Mouse (Mus musculus): ENCODE data around the gene Gon7. TPM values are rescaled to one million over a fixed set of nuclear protein-coding genes. Genes with fewer than 3 reads are reported as not detected.

Gene Gon7
- total and polyA plus RNA-seq, 2 experiments from 2014 or later = 27.7 to 41.7 TPM

DNA sequence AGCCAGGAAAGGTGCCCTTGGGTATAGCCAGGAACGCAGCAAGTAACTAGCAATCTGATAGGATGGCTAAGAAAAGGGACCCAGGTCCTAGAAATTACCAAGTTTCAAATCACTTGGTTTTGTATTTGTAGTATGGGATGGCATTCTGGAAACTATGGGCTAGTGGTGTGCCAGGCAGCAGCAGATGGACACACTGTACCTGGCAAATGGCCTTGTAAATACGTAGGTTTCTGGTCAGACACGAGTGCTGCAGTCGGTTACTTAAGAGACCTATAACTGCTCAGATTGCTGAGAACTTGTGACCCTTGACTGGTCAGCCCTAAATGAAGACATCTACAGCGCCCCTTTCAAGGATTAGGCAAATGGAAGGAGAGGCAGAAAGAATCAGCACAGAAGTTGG lies 20.5 kb upstream of the Gon7 start:
- ATAC-seq (no peak), DNase-seq (no peak)
- peaks cover 47% of the 10 kb centered on the region for H3K36me3 ChIP-seq (ENCODE audit: insufficient read depth)
- no peak for TF ChIP-seq CTCF (IDR thresholded peaks at IDR 0.05; ENCODE audit: low read depth)
- no peaks in the 10 kb centered on the region for H3K9me3 ChIP-seq (ENCODE audit: low read length)
- H3K27ac ChIP-seq (ENCODE audit: low read depth, low read length) = no peak overlapping the region
- H3K4me3 ChIP-seq (ENCODE audit: low read depth, low read length) = no peak overlapping the region
- WGBS = 86% methylated on average over 5 of the region's 5 CpGs
- no peaks in the 10 kb centered on the region for H3K27me3 ChIP-seq (ENCODE audit: insufficient read depth, low read length)
- no peak overlapping the region for H3K9ac ChIP-seq
- no peak overlapping the region for H3K4me2 ChIP-seq (ENCODE audit: low read depth)
- H3K4me1 ChIP-seq (ENCODE audit: insufficient read depth) = no peaks in the 10 kb centered on the region

GRCm38 (mm10) chr12:102776035-102776434 lies 18.4 kb upstream of the Gon7 start:
- no peaks in the 10 kb centered on the region for H3K9me3 ChIP-seq (ENCODE audit: low read length)
- 91% methylated on average over 14 of the region's 14 CpGs for WGBS
- no peak overlapping the region for H3K4me3 ChIP-seq (ENCODE audit: low read depth, low read length)
- H3K27ac ChIP-seq (ENCODE audit: low read depth, low read length) = no peak overlapping the region
- no peak for ATAC-seq
- H3K4me1 ChIP-seq (ENCODE audit: insufficient read depth) = no peaks in the 10 kb centered on the region
- no peak overlapping the region for H3K4me2 ChIP-seq (ENCODE audit: low read depth)
- H3K9ac ChIP-seq = no peak overlapping the region
- DNase-seq = no peak
- no peak for TF ChIP-seq CTCF (IDR thresholded peaks at IDR 0.05; ENCODE audit: low read depth)
- H3K36me3 ChIP-seq (ENCODE audit: insufficient read depth) = peaks cover 63% of the 10 kb centered on the region
- no peaks in the 10 kb centered on the region for H3K27me3 ChIP-seq (ENCODE audit: insufficient read depth, low read length)

DNA sequence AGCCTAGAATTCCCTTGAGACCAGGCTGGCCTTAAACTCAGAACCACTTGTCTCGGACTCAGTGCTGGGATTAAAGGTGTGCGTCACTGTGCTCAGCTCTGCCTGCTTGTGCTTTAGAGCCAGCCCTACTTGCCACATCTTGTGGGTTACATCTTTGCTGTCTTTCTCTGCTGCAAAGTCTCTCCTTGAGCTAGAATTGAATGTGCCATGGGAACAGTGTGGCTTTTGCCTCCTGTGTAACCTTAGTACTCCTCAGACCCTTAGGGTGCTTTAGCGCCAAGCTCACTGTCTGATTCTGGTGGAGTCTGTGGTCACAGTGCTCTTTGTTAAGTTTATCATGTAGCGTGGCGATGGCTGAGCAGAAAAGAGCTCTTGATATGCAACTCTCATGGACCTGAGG lies 15.1 kb upstream of the Gon7 start:
- Histone ChIP-seq H3K36me3 (ENCODE audit: insufficient read depth) (peaks cover 88% of the 10 kb centered on the region), H3K4me2 (ENCODE audit: low read depth) (no peak overlapping the region), H3K9ac (no peak overlapping the region), H3K27ac (ENCODE audit: low read depth, low read length) (no peak overlapping the region), H3K27me3 (ENCODE audit: insufficient read depth, low read length) (no peaks in the 10 kb centered on the region), H3K4me1 (ENCODE audit: insufficient read depth) (no peaks in the 10 kb centered on the region), H3K9me3 (ENCODE audit: low read length) (no peaks in the 10 kb centered on the region), H3K4me3 (ENCODE audit: low read depth, low read length) (no peak overlapping the region)
- TF ChIP-seq CTCF (IDR thresholded peaks at IDR 0.05; ENCODE audit: low read depth) = no peak
- DNase-seq (no peak), ATAC-seq (no peak)
- WGBS = 95% methylated on average over 5 of the region's 5 CpGs

DNA sequence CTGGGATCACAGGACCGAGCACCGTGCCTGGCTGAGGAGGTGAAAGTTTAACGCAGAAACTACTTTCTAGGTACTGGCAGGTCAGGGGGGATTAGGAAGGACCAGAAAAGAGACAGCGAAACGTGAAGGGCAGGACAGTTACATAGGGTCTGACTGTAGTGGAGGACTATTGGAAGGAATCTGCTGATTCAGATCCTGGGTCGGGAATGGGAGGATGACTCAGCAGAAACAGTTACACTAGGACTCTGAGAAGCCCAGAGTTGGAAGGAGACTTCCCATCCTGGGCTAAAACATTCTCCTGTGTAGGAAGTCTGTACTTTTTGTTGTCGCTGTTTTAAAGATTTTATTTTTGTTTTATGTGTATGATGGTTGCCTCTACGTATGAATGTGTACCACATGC lies 14.0 kb upstream of the Gon7 start:
- WGBS = 96% methylated on average over 8 of the region's 8 CpGs
- no peak overlapping the region for H3K4me3 ChIP-seq (ENCODE audit: low read depth, low read length)
- DNase-seq = no peak
- H3K4me1 ChIP-seq (ENCODE audit: insufficient read depth) = no peaks in the 10 kb centered on the region
- no peaks in the 10 kb centered on the region for H3K9me3 ChIP-seq (ENCODE audit: low read length)
- no peak for ATAC-seq
- H3K9ac ChIP-seq = no peak overlapping the region
- H3K36me3 ChIP-seq (ENCODE audit: insufficient read depth) = peaks cover 89% of the 10 kb centered on the region
- H3K27ac ChIP-seq (ENCODE audit: low read depth, low read length) = no peak overlapping the region
- TF ChIP-seq CTCF (IDR thresholded peaks at IDR 0.05; ENCODE audit: low read depth) = no peak
- H3K27me3 ChIP-seq (ENCODE audit: insufficient read depth, low read length) = no peaks in the 10 kb centered on the region
- H3K4me2 ChIP-seq (ENCODE audit: low read depth) = no peak overlapping the region

- H3K4me3 ChIP-seq (ENCODE audit: low read depth, low read length) = no peak overlapping the region
- DNase-seq (no peak), ATAC-seq (no peak)
- no peak overlapping the region for H3K4me2 ChIP-seq (ENCODE audit: low read depth)
- no peak overlapping the region for H3K9ac ChIP-seq
- peaks cover 81% of the 10 kb centered on the region for H3K36me3 ChIP-seq (ENCODE audit: insufficient read depth)
- TF ChIP-seq CTCF (IDR thresholded peaks at IDR 0.05; ENCODE audit: low read depth) = peak; percentile 29
- WGBS = 95% methylated on average over 4 of the region's 4 CpGs
- no peaks in the 10 kb centered on the region for H3K27me3 ChIP-seq (ENCODE audit: insufficient read depth, low read length)
- no peaks in the 10 kb centered on the region for H3K9me3 ChIP-seq (ENCODE audit: low read length)
- no peaks in the 10 kb centered on the region for H3K4me1 ChIP-seq (ENCODE audit: insufficient read depth)
- no peak overlapping the region for H3K27ac ChIP-seq (ENCODE audit: low read depth, low read length)
Observed at GRCm38 (mm10) chr12:102769000-102769399, 11.4 kb upstream of the Gon7 start.

DNA sequence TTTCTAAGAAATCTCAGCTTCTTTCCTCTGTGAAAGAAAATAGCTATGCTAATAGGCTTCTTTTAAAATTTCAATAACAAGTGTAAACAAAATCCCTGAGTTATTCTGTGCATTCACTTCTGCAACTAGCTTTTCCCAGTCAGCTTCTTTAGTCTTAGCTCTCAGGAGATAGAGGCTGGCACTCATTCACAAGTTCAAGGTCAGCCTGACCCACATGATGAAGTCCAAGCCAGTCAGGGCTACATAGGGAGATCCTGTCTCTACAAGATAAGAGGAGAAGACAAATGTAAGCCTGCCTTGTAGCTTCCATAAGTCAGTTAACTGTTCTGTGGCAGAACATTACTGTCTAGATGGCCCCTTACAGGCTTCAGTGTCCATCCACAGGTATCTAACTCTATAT lies 6.1 kb upstream of the Gon7 start:
- DNase-seq (no peak), ATAC-seq (no peak)
- Histone ChIP-seq H3K9me3 (ENCODE audit: low read length) (no peaks in the 10 kb centered on the region), H3K4me2 (ENCODE audit: low read depth) (no peak overlapping the region), H3K27me3 (ENCODE audit: insufficient read depth, low read length) (no peaks in the 10 kb centered on the region), H3K36me3 (ENCODE audit: insufficient read depth) (peaks cover 43% of the 10 kb centered on the region), H3K27ac (ENCODE audit: low read depth, low read length) (no peak overlapping the region), H3K4me3 (ENCODE audit: low read depth, low read length) (no peak overlapping the region), H3K9ac (no peak overlapping the region), H3K4me1 (ENCODE audit: insufficient read depth) (peaks cover 8% of the 10 kb centered on the region)
- TF ChIP-seq CTCF (IDR thresholded peaks at IDR 0.05; ENCODE audit: low read depth) = no peak

GRCm38 (mm10) chr12:102761668-102762067 lies 4.1 kb upstream of the Gon7 start:
- H3K4me3 ChIP-seq (ENCODE audit: low read depth, low read length) = no peak overlapping the region
- 89% methylated on average over 3 of the region's 3 CpGs for WGBS
- H3K27me3 ChIP-seq (ENCODE audit: insufficient read depth, low read length) = no peaks in the 10 kb centered on the region
- H3K9ac ChIP-seq = no peak overlapping the region
- DNase-seq (no peak), ATAC-seq (no peak)
- H3K36me3 ChIP-seq (ENCODE audit: insufficient read depth) = peaks cover 25% of the 10 kb centered on the region
- no peaks in the 10 kb centered on the region for H3K9me3 ChIP-seq (ENCODE audit: low read length)
- no peak for TF ChIP-seq CTCF (IDR thresholded peaks at IDR 0.05; ENCODE audit: low read depth)
- no peak overlapping the region for H3K4me2 ChIP-seq (ENCODE audit: low read depth)
- peaks cover 14% of the 10 kb centered on the region for H3K4me1 ChIP-seq (ENCODE audit: insufficient read depth)
- no peak overlapping the region for H3K27ac ChIP-seq (ENCODE audit: low read depth, low read length)

DNA sequence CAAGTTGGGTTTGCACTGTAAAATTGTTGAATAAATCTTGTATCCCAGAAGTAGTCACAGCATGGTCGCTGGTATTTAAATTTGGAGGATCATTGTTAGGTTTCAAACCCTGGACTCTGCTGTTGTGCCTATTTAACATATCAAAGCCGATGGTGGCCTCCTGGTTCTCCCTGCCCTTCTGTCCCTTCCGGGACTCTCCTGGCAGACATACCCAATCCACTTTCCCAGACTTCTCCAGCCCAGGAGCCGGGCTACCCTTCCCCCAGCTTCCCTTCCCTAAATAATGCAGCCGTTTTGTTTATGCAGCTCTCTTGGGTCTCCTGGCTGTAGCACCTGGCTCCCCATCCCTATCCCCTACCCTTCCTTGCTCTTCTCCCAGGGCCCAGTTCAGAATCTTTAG lies 1.3 kb upstream of the Gon7 start:
- ATAC-seq = no peak
- 0 out of 2 replicates have a peak, but pooled peaks cover 7% of the 10 kb centered on the region for H3K36me3 ChIP-seq (ENCODE audit: insufficient read depth)

More for the DNA sequence above, 1.3 kb upstream of the Gon7 start:
- H3K9me3 ChIP-seq (ENCODE audit: low read length) = no peaks in the 10 kb centered on the region
- H3K27ac ChIP-seq (ENCODE audit: low read depth, low read length) = no peak overlapping the region
- peak overlapping the region; percentile 75 for H3K9ac ChIP-seq
- DNase-seq = no peak
- no peaks in the 10 kb centered on the region for H3K27me3 ChIP-seq (ENCODE audit: insufficient read depth, low read length)
- peak overlapping the region; percentile 71 for H3K4me3 ChIP-seq (ENCODE audit: low read depth, low read length)
- H3K4me1 ChIP-seq (ENCODE audit: insufficient read depth) = peaks cover 20% of the 10 kb centered on the region
- 2% methylated on average over 5 of the region's 5 CpGs for WGBS
- H3K4me2 ChIP-seq (ENCODE audit: low read depth) = peak overlapping the region; percentile 82
- TF ChIP-seq CTCF (IDR thresholded peaks at IDR 0.05; ENCODE audit: low read depth) = no peak

All from forebrain, postnatal 0 days (tissue).